Mouse (Mus musculus) CH12.LX (cell line): ENCODE results near the gene Smarcc2.

Source experiments
- CTCF ChIP-seq, 2 experiments: IDR thresholded peaks in 1 of 2; conservative IDR thresholded peaks in 1 of 2; 2 replicates each; pipeline ENCODE4 v1.5.1; 2011 to 2012; ENCODE audit warnings: low read depth in 2 of 2, low read length in 2 of 2, improper control_type of control experiment in 1 of 2, inconsistent platforms in 1 of 2, mild to moderate bottlenecking in 1 of 2, moderate library complexity in 1 of 2
- POLR2A ChIP-seq: IDR thresholded peaks from 2 replicates; pipeline ENCODE4 v1.6.1; 2011; ENCODE audit warnings: low read depth, mild to moderate bottlenecking, improper control_type of control experiment, low read length

DNA sequence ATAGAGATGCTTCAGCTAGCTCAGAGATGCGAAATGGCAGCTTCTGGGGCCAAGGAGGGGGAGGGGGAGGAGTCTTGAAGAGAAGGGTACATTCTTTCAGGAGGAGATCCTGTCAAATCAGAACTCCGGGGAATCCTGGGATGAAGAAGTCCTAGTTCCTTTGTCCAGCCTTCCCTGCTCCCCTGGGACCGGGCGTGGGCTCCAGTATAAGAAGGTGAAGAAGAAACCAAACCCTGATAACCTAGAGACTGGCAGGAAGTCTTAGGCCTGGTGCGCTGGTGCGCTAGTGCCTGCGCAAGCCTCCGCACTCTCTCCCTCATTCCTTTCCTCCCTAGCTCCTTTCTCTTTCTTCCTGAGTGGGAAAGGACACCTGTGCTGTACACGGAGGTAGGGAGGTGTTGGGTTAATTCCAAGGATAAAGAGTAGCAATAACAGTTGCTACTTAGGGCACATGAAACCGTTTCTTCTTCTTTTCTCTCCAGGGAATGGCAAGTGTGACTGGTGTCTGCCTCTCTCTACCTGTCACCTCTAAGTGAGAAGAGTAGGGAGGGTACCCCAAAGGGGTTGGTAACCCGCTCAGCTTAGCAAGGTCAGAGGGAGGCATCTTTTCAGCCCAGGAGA lies 65.2 kb downstream of the Smarcc2 start:
- TF ChIP-seq POLR2A = no peak
- no peak for TF ChIP-seq CTCF (conservative IDR thresholded peaks at IDR 0.05 in 1 of 2, IDR thresholded peaks at IDR 0.05 in 1 of 2; ENCODE audit: low read depth in 2 of 2, low read length in 2 of 2)
